Mouse (Mus musculus): ENCODE measurements around the gene Krtap3-2.

- TF ChIP-seq EP300 (optimal IDR thresholded peaks at IDR 0.05), result no peak
- TF ChIP-seq CTCF (IDR thresholded peaks at IDR 0.05; ENCODE audit: low read depth), result peak; percentile 31; the same call in 1 of the 2 replicates
Measured at GRCm38 (mm10) chr11:99547892-99548291, 8.8 kb downstream of the Krtap3-2 start.

All from stomach, postnatal 0 days (tissue).